Mouse (Mus musculus) urinary bladder, postnatal 36 days (tissue): Measurements from ENCODE around the gene Ttll8.

Experiments used
- DNase-seq, 2 experiments: peaks; one replicate each; pipeline ENCODE4 v3.0.0; 2022; ENCODE audit warnings: low spot score in 2 of 2, mixed read lengths in 1 of 2

Gene Ttll8

DNA sequence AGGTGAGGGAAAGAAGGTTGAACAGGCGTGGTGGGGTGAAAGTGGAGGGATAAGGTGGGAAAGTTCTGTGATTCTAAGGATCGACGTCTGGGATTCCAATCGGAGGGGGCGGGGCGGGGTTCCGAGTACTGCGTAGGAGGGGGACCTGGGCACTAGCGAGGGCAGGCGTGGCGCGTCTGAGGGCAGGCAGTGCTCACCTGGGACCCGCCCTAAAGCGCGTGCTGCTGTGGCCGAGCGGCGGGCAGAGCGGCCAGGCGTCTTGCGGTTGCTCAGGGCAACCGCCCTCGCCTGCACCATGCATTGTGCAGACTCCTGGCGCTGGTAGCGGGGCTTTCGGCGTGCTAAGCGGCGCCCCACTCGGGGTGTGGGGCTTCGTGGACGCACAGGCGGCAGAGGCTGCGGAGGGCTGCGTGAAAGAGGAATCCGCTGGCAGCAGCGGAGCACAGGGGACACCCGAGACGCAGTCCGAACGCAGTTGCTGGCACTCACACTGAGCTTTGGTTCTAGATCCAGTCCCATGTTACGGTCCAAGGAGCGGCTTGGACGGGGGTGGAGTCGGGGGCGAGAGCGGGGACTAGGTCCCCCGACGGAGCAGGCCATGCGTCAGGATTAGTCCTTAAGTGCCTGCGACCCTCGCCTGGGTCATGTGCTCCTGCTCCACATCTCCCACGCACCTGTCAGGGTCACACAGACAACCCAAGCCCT, at the start of gene Ttll8:
Gene Ttll8 (minus strand): TSS at position 51 of the 705 bp plus-strand sequence.
- DNase-seq = peak; percentile 15 to 20

DNA sequence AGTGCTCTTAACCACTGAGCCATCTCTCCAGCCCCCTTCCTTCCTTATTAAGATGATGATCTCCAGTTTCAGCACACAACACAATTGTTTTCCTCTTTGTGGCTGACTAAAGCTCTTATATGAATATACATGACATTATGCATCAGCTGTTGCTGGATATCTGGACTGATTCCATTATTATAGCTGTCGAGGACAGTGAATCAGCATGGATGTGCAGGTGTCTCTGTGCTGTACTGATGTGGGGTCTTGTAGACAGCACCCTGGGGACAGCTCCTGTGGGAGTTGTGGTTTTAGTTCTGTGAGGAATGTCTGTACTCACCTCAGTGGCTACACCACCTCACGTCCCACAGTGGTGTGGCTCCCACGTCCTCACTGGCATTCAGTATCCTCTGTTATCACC, 47.0 kb upstream of the Ttll8 start:
- no peak for DNase-seq

DNA sequence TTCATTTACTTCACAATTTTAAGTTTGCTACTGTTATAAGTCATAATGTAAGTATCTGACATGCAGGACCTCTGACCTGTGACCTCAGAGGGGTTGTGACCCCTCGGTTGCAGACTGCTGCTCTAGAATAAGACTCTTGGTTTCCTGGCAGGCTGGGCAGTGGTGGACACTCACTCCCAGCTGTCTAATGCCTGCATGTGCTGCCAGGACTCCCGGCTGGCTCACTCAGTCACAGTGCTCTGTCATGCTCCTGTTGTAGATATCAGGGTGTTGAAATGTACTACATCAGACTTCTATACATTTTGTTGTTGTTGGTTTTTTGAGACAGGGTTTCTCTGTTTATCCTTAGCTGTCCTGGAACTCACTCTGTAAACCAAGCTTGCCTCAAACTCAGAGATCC, 46.1 kb upstream of the Ttll8 start:
- DNase-seq = no peak

DNA sequence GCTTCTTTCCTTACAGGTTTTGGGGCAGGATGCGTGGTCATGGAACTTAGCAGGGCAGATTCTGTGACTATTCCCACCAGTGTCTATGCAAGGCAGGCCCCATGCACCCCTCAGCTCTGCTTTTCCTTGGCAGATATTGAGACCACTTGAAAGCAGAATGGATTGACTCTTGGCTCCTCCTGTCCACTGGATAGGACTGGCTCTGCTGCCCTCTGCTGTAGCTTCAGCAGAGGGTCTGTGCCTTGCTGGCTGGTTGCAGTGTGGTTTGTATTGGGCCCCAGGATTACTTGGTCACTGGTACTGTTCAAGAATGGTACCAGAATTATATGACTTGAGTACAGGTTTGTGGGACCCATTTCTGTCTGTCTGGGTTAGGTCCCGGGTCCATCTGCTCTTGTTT, 44.9 kb upstream of the Ttll8 start:
- no peak for DNase-seq

DNA sequence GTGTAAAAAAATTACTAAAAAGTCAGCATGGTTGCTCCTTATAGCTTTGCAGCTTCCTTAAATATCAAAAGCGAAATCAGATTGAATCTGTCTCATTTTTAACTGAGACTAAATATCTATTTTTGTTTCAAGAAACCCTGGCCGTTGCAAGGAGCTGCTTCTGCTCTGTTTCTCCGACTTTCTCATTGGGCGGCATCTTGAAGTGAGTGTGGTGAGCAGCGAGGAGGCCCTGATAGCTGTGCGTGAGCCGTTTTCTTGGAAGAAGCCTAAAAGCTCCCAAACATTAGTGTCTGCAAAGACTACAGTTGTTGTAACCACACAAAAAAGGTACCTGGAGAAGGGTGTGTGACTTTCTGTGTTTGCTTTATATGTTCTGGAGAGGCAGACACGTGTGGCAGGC, 44.4 kb upstream of the Ttll8 start:
- DNase-seq = no peak

DNA sequence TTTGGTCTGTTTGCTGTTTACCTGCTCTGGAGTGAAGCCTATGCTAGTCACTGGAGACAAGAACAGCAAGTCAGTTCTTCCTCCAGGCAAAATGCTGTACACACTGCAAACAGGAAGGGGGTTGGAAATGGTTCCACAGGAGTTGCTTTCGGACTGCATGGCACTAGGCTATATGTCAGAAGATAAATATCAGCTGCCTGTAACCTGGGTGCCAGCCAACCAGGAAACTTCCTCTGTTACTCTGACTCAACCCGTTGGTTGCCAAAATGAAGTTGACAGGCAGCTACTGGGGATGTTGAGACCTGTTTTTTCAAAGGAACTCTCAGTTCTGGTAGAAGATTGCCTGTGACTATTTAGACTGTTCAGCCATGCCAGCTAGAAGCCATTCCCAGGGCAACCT, 35.0 kb upstream of the Ttll8 start:
- DNase-seq = peak; percentile 33 to 50

DNA sequence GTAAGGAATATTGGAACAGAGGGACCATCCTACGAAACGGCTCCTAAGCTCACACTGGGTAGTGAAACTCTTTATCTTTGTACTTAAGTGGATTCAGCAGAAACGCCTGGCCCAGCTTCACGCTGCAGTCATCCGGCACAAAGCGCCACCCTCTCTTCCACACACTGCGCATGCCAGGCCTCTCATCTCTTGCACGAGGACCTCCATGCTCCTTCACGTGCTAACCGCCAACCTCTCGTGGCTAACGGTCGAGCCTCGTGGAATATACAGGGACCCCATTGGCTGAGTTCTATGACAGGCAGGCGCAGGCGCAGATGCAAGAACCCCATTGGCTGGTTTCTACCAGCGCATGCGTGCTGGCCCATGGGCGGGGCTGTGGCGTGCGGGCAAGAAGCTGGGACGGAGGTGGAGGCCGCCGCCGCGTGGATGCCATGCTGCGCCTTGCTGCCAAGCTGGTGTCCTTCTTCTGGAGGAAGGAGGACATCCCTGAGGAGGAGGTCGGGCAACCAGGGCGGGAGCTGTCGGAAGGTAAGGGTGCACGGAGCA, 28.4 kb upstream of the Ttll8 start, which contains the start of gene Mov10l1:
Gene Mov10l1 (plus strand): TSS at position 376 of the 546 bp plus-strand sequence.
- no peak for DNase-seq

DNA sequence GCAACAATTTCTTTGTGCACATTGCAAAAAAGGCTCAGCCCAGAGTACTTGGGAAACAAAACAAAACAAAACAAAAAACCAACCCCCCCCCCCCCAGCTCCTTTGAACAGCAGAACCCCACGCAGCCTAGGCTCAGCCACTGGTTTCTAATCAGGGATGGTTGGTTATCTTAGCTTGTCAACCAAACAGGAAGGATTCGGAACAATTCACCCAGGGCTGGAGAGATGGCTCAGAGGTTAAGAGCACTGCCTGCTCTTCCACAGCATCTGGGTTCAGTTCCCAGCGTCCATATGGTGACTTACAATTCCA, 24.9 kb upstream of the Ttll8 start:
- no peak for DNase-seq

DNA sequence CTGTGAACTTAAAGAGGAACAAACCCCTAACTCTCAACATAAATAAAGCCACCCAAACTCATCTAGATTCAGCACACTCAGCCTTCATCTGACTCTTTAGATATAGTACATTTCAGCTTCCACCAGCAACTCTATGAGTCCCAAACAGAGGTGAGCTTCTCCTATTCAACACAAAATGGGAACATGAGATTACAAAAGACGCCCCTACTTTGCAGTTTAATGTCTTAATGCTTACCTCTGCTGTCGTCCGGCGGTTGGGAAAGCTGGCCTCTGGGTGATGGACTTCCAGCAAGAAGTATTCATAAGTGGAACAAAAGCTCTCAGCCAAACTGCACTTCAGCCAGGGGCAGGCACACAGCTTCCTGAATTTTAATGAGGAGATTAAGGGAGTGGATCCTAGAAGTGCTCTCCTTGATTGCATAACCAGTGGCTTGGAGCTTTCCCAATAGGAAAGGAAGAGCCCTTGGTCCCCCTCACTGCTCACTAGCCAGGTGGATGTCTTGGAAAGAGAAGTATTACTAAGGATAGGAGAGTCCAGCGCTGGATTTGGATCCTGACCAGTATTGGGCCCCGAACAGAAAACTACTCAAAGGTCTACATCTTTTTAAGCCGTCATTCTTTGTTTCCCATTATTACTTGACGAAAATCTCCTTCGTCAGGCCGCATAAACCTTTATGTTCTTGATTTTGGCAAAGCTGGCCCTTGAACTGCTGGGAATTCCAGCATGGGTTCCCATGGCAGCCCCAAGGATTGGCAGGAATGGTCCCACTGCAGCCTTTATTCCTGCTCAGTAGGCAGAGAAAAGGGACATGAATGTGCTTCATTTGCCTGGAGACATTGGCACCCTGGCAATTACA, 24.3 kb upstream of the Ttll8 start, which contains the start of gene Mlc1:
Gene Mlc1 (minus strand): TSS at position 727 of the 857 bp plus-strand sequence.
- DNase-seq = no peak

DNA sequence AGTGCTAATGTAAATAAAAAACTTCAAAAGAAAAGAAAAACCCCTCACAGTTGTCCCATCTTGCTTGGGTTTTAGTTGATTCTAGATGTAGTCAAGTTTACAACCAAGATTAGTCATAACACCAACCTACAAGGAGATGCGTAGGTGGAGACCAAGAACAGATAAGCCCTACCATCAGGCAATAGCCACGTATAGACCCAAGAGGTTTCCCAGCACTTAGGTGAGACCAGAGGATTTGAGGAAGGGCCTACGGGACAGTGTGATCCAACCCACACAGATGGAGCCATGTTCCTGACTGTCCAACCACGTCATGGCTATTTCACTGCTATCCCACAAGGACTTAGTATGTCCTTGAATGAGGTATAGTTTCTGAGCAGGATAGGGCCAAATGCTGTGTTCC, 18.1 kb upstream of the Ttll8 start:
- DNase-seq = no peak

DNA sequence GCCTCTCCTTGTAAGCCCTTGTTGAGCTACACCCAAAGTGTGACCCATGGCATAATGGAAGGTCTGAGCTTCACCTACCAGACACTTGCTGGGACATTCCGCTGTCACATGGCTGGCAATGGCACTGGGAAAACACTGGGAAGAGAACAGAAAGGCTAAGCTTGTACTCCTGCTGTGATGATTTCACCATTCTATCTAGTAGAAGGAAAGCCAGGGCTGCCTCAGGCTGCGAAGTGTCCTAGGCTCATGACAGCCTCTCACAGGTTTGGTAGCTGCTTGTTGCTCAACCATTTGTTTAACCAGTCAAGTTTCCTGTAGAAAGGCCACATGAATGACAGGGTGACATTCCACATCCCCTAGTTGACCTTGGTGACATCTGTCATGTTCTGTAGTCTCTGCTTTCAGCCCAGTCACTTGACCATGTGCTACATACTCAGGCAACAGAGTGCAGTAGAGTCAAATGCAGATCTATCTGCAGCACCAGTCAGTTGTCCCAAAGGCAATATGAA, 9.9 kb upstream of the Ttll8 start:
- no peak for DNase-seq

DNA sequence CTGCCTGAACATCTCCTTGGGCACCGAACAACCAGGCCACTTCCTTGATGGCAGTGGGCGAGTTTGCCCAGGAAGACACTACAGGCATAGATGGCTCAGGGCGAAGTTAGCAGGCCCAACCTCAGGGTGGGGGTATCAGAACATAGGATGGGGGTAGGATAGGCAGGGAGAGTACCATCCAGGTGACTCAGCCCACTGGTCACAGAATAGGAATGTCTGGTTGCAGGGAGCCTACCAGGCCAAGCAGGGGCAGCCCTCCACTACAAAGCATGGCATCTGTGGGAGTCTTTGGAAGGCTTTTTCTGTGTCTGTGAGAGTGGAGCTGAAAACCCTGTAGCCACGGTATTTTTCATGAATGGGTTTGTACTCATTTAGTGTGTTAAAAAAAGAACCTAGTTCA, 3.3 kb upstream of the Ttll8 start:
- no peak for DNase-seq

DNA sequence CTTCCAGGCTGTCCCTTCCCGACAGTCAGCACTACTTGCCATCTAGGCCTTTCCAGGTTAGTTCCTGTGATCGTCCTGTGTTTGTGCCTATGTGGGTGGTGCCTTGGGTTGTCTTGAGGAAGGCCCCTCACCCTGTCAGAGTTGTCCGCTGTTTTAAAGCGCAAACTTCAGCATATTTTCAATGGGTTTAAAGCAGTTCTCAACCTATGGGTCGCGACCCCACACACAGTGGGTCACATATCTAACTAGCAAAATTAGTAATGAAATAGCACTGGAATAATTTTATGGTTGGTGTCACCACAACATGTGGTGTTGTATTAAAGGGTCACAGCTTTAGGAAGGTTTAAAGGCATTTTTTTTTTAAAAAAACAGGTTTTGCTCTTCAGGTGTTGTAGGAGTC, 1.1 kb upstream of the Ttll8 start:
- DNase-seq = no peak

DNA sequence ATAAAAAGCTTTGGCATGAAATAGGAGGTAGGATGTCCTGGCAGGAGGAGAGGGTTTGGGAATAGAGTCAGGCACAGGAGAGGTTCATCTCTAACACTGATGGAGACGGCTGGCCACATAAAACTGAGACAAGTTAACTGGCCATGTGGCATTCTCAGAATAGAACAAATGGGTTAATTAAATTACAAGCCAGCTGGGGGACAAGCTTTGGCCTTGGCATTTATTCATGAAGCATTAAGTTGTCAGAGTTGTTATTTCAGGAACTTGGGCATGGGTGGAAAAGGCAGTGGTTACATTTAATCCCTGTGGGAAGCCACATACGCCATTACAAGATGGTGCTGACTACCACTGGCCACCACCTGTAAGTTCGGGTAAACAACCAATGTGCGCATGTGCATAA, 3.0 kb downstream of the Ttll8 start:
- no peak for DNase-seq

DNA sequence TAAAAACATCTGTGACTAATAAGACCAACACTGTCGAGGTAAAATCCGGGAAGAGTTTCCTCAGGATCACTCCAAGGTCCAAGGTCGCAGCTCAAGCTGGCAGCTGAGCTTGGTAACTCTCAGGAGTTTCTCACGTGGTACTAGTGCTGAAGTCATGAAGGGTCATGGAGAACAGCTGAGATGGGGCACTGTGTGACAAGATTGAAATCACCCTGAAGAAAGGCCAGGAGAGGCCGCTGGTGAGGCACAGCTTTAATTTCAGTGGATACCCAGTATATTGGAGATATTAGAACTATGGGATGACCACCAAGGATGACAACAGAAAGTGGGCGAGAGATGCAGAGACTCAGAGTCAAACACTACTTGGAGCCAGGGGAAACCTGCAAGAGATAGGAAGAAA, 7.4 kb downstream of the Ttll8 start:
- DNase-seq = no peak

DNA sequence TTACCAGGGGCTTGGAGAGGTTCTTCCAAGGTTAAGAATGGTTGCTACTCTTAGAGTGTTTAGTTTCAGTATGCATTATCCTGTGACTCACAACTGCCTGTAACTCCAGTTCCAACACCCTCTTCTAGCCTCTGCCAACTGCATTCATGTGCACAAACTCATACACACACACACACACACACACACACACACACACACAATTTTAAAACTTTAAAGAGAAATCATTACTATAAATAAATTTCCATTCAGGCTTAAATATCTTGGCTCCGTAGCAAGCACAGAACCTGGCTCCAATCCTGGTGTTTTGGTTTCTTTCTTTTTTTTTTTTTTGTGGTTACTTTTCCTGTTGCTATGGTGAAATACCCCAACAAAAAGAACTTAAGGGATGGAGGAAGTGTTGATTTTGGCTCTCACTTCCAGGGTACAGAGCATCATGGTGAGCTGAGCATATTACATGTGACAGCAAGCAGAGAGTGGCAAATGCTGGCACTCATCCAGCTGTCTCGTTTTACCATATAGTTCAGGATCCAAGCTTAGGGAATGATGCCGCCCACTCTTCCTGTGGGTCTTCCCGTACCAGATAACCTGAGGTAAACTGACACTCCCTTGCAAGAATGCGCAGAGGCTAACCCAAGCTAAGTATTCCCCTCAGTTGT, 10.2 kb downstream of the Ttll8 start:
- no peak for DNase-seq

DNA sequence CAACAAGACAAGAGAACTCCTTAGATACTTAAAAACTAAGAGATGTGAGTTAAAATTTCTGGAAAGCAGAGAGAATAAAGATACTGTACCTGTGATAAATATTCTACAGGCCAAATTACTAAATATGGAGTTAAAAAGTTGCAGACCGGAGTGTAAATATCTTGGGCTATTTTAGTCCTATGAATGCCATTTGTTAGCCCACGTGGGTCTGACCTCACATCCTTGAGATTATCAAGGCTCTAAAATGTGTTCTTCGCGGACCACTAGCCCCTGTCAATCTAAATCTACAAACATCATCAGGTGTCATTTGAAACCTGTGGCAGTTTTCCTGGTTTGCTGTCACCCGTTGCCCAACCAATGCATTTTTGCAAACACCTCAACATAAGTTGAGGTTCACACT, 11.4 kb downstream of the Ttll8 start:
- DNase-seq = no peak

DNA sequence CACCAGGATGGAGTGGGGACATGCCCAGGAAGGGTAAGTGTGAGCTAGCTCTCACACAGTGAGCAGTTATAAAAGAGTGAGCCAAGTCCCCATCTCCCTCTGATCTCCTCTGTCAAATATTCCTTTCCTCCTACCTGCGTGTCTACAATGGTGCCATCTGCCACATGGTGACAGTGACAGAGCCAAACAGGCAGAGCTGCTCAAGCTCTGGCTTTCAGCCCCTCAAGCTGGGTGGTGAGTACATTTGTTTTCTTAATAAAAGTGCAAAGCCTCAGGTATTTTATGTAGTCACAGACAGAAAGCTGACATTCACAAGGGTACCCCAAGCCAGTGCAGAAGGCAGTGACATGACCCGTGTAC, 16.9 kb downstream of the Ttll8 start:
- DNase-seq = no peak

DNA sequence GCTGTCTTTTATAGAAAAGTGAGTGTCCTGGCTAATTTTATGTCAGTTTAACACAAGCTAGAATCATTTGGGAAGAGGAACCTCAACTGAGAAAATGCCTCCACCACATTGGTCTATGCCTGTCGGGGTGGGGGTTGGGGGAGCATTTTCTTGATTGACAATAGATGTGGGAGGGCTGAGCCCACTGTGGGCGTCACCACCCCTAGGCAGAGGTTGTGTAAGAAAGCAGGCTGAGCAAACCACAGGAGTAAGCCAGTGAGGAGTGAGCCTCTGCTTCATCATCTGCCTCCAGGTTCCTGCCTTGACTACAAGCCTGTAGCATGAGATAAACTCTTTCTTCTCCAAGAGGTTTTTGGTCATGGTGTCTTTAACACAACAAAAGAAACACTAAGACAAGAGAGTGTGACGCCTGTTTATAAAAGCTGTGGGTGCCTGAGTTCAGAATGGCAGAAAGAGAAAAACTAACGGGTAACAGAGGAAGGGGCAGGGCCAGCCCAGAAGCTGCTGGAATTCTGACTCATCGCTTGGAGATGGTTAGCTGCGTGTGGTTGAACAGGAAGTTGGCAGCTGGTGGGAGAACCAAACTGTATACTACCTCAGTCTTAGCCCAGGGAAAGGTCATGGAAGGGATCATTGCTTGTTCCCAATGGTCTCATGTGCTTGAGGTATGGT, 17.5 kb downstream of the Ttll8 start:
- DNase-seq = no peak

DNA sequence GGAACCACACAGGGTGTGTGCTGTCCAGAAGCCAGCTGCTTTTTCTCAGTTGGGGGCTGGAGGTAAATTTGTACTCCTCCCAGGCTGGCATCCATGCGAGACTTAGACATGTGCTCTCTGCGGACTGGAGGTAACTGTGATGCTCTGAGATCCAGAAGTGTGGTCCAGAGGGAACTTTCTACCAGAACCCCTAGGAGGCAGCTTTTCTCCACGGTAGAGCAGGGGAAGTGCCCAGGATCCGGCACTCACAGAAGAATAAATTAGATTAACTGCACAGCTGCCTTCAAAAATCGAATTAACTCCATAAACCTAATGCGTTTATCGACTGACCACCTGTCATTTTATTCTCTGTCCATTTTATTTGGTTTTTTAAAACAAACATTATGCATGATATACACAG, 20.1 kb downstream of the Ttll8 start:
- no peak for DNase-seq

DNA sequence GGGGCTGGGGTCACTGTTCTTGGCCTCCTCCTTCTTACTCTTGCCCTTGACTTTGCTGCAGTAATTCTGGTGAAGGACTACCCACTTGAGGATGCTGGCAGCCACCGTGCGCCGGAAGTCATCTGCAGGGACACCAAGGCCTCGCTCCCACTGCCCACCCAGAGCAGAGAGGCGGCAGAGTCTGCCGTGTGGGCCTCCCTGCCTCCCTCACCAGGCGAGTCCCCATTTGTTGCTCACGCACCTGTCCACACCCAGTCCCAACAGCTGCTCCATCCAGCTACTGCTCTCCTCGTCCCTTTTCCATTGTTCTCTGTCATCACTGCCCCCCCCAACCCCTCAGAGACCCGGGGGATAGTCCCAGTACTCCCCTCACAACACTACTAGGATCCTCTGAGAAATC, 21.6 kb downstream of the Ttll8 start:
- DNase-seq = no peak

DNA sequence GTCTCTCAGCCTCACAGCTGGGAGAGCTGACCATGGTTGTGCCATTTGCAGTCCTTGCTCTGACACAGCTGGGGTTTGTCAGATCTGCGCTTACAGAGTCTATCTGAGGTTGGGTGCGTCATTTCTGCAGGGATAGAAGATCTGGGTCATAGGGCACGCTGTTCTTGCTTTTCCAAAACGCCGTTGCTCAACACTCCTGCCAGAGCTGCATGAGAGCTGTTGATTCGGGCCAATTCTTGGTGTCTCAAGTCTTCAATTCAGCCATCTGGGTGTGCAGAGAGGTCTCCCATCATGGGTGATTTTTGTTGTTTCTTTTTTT, 32.3 kb downstream of the Ttll8 start:
- peak; percentile 23 to 68 for DNase-seq
